Mouse (Mus musculus): ENCODE data around the gene R3hdm2. TPM values are rescaled to one million over a fixed set of nuclear protein-coding genes. Genes with fewer than 3 reads are reported as not detected.
A peak's percentile ranks its signal among the peaks of the same experiment; 100 is the strongest.

R3hdm2 gene
- total and polyA plus RNA-seq, 2 experiments from 2014 or later, result 37.2 to 51.0 TPM

DNA sequence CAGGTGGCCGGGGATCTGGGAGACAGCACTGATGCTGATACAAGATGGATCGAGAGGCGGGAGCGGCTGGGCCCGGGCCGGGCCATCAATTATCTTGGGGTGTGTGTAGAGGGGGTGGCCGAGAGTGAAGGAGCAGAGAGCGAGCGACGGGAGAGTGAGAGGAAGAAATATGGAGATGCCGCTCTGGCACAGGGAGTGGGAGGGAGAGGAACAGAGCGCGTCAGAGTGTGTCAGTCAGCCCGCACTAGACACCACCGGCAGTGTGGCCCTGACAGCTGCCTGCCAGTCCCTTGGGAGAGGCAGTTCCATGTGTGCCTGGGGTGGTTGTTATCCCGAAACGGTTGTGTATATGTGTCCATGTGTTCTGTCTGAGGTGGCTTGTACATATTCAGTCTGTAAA is 147.4 kb downstream of the R3hdm2 start:
- DNase-seq (no peak), ATAC-seq (peak; percentile 18; the same call in 1 of the 2 replicates)
- no peaks in the 10 kb centered on the region for H3K9me3 ChIP-seq (ENCODE audit: low read length)
- no peaks in the 10 kb centered on the region for H3K36me3 ChIP-seq (ENCODE audit: insufficient read depth)
- peaks cover 5% of the 10 kb centered on the region; the same call in 1 of the 2 replicates for H3K4me1 ChIP-seq (ENCODE audit: insufficient read depth)
- H3K4me3 ChIP-seq (ENCODE audit: low read depth, low read length), result no peak overlapping the region
- peaks cover 65% of the 10 kb centered on the region for H3K27me3 ChIP-seq (ENCODE audit: insufficient read depth, low read length)
- no peak for TF ChIP-seq CTCF (IDR thresholded peaks at IDR 0.05; ENCODE audit: low read depth)
- H3K27ac ChIP-seq (ENCODE audit: low read depth, low read length), result no peak overlapping the region
- WGBS, result 10% methylated on average over 17 of the region's 17 CpGs
- no peak overlapping the region for H3K4me2 ChIP-seq (ENCODE audit: low read depth)
- H3K9ac ChIP-seq, result no peak overlapping the region

DNA sequence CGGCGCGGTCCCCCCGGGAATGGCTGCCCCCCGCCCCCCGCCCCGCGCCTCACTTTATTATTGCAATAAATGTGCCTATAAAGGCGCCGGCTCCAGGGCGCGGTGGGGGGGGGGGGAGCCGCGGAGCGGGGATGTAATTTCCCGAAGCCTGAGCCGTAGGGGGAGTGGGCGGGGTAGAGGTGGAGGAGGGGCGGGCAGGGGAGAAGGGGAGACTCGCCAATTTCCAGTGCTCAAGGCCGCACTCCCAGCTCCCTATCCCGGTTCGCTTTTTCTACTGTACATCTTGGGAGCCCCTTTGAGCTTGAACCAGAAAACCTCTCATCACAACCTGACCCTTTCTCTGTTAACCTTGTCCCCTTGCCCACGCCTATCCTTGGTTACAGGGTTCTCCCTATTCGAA is 150.8 kb downstream of the R3hdm2 start:
- H3K27me3 ChIP-seq (ENCODE audit: insufficient read depth, low read length), result peaks cover 86% of the 10 kb centered on the region
- H3K27ac ChIP-seq (ENCODE audit: low read depth, low read length), result no peak overlapping the region
- H3K4me2 ChIP-seq (ENCODE audit: low read depth), result peak overlapping the region; percentile 45
- H3K4me1 ChIP-seq (ENCODE audit: insufficient read depth), result peaks cover 11% of the 10 kb centered on the region
- H3K36me3 ChIP-seq (ENCODE audit: insufficient read depth), result no peaks in the 10 kb centered on the region
- ATAC-seq (no peak), DNase-seq (no peak)
- H3K4me3 ChIP-seq (ENCODE audit: low read depth, low read length), result peak overlapping the region; percentile 29
- 1% methylated on average over 17 of the region's 25 CpGs for WGBS
- H3K9me3 ChIP-seq (ENCODE audit: low read length), result no peaks in the 10 kb centered on the region
- no peak for TF ChIP-seq CTCF (IDR thresholded peaks at IDR 0.05; ENCODE audit: low read depth)
- H3K9ac ChIP-seq, result 0 out of 2 replicates have a peak overlapping the region, but pooled peaks have one; percentile 18

DNA sequence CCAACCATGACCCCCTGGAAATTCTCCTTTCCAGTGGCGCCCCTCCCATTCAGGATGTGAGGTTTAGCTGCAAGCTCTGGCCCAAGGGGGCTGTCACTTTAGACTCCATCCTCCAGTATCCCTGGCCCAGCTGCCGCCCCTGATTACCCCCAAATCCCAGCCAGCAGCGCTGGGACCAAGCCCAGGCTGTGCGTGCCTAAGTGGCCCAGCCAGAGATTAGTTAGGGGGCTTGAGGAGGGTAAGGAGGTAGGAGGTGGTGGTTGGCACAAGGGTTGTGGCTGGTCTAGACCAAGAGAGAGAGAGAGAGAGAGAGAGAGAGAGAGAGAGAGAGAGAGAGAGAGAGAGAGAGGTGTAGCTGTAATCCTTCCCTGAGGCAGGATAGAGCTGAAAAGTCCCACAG is 151.4 kb downstream of the R3hdm2 start:
- Histone ChIP-seq H3K27ac (ENCODE audit: low read depth, low read length) (no peak overlapping the region), H3K36me3 (ENCODE audit: insufficient read depth) (no peaks in the 10 kb centered on the region), H3K4me2 (ENCODE audit: low read depth) (peak overlapping the region; percentile 45; the same call in 1 of the 2 replicates), H3K9ac (no peak overlapping the region), H3K4me1 (ENCODE audit: insufficient read depth) (peaks cover 7% of the 10 kb centered on the region), H3K4me3 (ENCODE audit: low read depth, low read length) (no peak overlapping the region), H3K27me3 (ENCODE audit: insufficient read depth, low read length) (peaks cover 85% of the 10 kb centered on the region), H3K9me3 (ENCODE audit: low read length) (no peaks in the 10 kb centered on the region)
- 8% methylated on average over 4 of the region's 4 CpGs for WGBS
- TF ChIP-seq CTCF (IDR thresholded peaks at IDR 0.05; ENCODE audit: low read depth), result no peak
- no peak; the same call in 1 of the 2 replicates for ATAC-seq
- no peak for DNase-seq

DNA sequence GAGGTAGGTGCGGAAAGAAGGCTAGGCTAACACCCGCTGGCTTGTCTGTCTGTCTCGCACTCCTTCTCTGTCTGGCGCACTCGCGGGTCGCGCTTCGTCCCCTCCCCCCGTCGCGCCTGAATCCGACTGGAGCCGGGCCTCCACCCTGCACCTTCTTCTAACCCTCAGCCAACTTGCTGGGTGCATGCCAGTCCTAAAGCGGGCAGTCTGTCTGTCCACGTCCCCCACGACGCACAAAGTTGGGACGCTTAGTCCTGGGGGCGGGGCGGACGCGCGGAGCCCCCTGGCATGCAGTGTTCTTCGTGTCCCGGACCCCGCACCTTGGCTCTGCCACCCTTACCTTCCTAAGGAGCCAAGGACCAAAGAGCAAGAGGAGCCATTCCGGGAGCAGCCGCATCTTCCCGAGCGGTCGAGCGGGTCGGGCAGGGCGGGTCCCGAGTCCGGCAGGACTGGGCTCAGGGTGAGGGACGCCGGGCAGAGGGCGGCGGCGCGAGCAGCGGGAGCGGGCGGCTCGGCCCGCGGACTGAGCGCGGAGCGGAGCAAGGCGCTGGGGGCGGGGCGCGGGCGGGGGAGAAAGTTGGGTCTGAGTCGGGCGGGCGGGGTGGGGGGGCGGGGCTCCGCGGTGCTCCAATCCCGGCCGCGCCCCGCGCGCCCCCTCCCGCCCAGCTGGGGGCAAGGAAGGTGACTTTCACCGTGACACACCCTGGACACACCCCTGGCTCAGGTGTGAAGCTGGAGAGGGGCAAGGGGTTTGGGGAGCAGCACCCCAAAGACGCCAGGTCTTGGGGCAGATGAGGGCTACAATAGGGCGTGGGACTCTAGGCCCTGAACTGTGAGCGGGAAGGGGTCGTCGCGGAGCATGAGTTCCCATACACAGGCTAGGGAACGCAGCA is 154.2 kb downstream of the R3hdm2 start, which contains the start of gene Nxph4:
Gene Nxph4, minus strand, starts transcription at position 524 of the 893 bp plus-strand sequence.
- H3K9me3 ChIP-seq (ENCODE audit: low read length), result no peaks in the 10 kb centered on the region
- peaks cover 11% of the 10 kb centered on the region for H3K36me3 ChIP-seq (ENCODE audit: insufficient read depth)
- no peak for TF ChIP-seq CTCF (IDR thresholded peaks at IDR 0.05; ENCODE audit: low read depth)
- peak within 1 kb of the TSS; percentile 46 for H3K4me3 ChIP-seq (ENCODE audit: low read depth, low read length)
- no peak for DNase-seq
- 2% methylated on average over 54 of the region's 78 CpGs for WGBS
- H3K4me1 ChIP-seq (ENCODE audit: insufficient read depth), result peaks cover 7% of the 10 kb centered on the region
- peaks cover 61% of the 10 kb centered on the region for H3K27me3 ChIP-seq (ENCODE audit: insufficient read depth, low read length)
- no peak within 1 kb of the TSS for H3K27ac ChIP-seq (ENCODE audit: low read depth, low read length)
- H3K4me2 ChIP-seq (ENCODE audit: low read depth), result peak within 1 kb of the TSS; percentile 87
- peak within 1 kb of the TSS; percentile 37; the same call in 1 of the 2 replicates for H3K9ac ChIP-seq
- no peak for ATAC-seq

DNA sequence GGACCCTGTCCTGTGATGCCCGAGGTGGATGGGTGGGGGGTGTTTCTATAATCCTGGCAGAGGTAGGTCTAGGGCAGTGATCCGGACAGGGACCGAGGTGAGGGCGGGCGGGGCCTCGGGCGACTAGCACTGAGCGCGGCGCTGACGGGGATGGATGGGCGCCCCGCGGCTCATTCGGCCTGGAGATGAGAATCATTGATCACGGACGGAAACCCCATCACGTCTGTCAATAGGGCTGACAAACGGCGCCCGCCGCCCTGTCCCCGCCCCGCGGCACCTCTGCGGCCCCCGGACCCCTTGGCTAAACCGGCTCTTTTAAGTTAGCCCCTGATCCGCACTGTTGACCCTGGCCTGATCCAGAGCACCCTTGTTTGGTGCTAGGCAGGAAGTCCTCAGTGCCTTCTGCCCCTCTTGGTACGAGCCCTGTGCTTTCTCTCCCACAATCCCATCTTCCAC is 154.8 kb downstream of the R3hdm2 start:
- Histone ChIP-seq H3K4me2 (ENCODE audit: low read depth) (peak overlapping the region; percentile 87), H3K9me3 (ENCODE audit: low read length) (no peaks in the 10 kb centered on the region), H3K36me3 (ENCODE audit: insufficient read depth) (peaks cover 18% of the 10 kb centered on the region), H3K27ac (ENCODE audit: low read depth, low read length) (no peak overlapping the region), H3K27me3 (ENCODE audit: insufficient read depth, low read length) (peaks cover 54% of the 10 kb centered on the region), H3K4me3 (ENCODE audit: low read depth, low read length) (peak overlapping the region; percentile 46), H3K4me1 (ENCODE audit: insufficient read depth) (peaks cover 7% of the 10 kb centered on the region), H3K9ac (peak overlapping the region; percentile 37; the same call in 1 of the 2 replicates)
- no peak for ATAC-seq
- no peak for TF ChIP-seq CTCF (IDR thresholded peaks at IDR 0.05; ENCODE audit: low read depth)
- no peak for DNase-seq
- 3% methylated on average over 20 of the region's 30 CpGs for WGBS

DNA sequence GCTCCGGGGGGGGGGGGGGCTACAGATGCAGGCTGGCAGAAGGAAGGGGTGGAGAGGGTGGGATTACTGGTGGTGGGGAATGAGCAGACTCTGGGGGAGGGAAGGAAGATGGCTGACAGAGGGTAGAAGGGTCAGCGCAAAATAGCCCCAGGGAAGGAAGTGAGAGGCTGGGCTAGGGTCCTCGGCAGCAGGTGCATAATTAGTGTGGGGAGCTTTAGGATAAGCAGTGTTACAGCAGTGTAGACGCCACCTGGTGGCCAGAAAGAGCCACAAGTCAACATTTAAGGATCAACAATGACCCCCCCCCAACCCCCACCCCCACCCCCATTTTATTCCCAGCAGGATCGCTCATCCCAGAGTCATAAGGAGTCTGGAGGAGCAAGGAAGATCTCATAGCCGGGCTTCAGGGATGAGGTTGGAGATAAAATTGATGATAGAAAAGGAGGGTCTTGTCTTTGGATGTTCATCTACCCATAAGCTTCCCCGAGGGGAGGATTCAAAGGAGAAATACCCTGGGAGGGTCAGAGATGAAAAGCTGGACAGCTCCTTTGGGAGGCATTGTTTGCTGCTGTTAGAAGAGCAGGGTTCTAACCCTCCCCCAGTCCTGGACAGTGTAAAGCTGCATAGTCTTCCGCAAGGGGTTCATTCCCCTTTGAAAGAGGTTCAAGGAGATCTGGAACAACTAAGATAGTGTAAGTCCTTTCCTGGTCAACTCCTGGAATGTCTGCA is 156.6 kb downstream of the R3hdm2 start:
- no peak overlapping the region for H3K4me2 ChIP-seq (ENCODE audit: low read depth)
- no peak overlapping the region for H3K4me3 ChIP-seq (ENCODE audit: low read depth, low read length)
- H3K27ac ChIP-seq (ENCODE audit: low read depth, low read length), result no peak overlapping the region
- no peaks in the 10 kb centered on the region for H3K9me3 ChIP-seq (ENCODE audit: low read length)
- no peak overlapping the region for H3K9ac ChIP-seq
- ATAC-seq (peak; percentile 53), DNase-seq (peak; percentile 71)
- peaks cover 7% of the 10 kb centered on the region for H3K4me1 ChIP-seq (ENCODE audit: insufficient read depth)
- peaks cover 42% of the 10 kb centered on the region for H3K27me3 ChIP-seq (ENCODE audit: insufficient read depth, low read length)
- peaks cover 36% of the 10 kb centered on the region for H3K36me3 ChIP-seq (ENCODE audit: insufficient read depth)
- whole genome bisulfite sequencing, result 9% methylated on average over 8 of the region's 8 CpGs
- peak; percentile 62 for TF ChIP-seq CTCF (IDR thresholded peaks at IDR 0.05; ENCODE audit: low read depth)

All from forebrain, postnatal 0 days (tissue).